Mouse (Mus musculus) MEL (cell line): ENCODE results near the gene Sez6l. TPM values are rescaled to one million over a fixed set of nuclear protein-coding genes. Genes with fewer than 3 reads are reported as not detected.

Source experiments
- DNase-seq: peaks from one replicate; pipeline ENCODE4 v3.0.0; 2011; ENCODE audit warnings: low read depth, low spot score
- H3K27ac ChIP-seq: 2 replicates; pipeline ENCODE4 v1.5.1; 2012; ENCODE audit warnings: low read depth, mild to moderate bottlenecking, control low read depth, low read length, moderate library complexity; ENCODE audit not compliant: control insufficient read depth
- H3K27me3 ChIP-seq, 2 experiments: fragments of 150-350 bp in 1 of 2; sonication (generic) in 1 of 2; 2 replicates each; pipeline ENCODE4 v1.6.1; 2012; ENCODE audit warnings: low read length in 2 of 2, mild to moderate bottlenecking in 2 of 2, improper control_type of control experiment in 1 of 2, moderate library complexity in 1 of 2; ENCODE audit not compliant: insufficient read depth in 2 of 2, control insufficient read depth in 1 of 2
- H3K36me3 ChIP-seq, 2 experiments: 2 replicates each; pipeline ENCODE4 v1.6.1; 2012 to 2014; ENCODE audit warnings: low read length in 2 of 2, improper control_type of control experiment in 1 of 2, inconsistent platforms in 1 of 2, mild to moderate bottlenecking in 1 of 2; ENCODE audit not compliant: insufficient read depth in 2 of 2, control insufficient read depth in 1 of 2
- H3K4me1 ChIP-seq, 2 experiments: fragments of 150-350 bp in 1 of 2; sonication (generic) in 1 of 2; 2 replicates each; pipeline ENCODE4 v1.6.1; 2012; ENCODE audit warnings: low read length in 2 of 2, improper control_type of control experiment in 1 of 2, mild to moderate bottlenecking in 1 of 2; ENCODE audit not compliant: insufficient read depth in 2 of 2, control insufficient read depth in 1 of 2
- H3K4me3 ChIP-seq, 2 experiments: fragments of 150-350 bp in 1 of 2; sonication (generic) in 1 of 2; 2 replicates each; pipeline ENCODE4 v1.5.1; 2012; ENCODE audit warnings: low read depth in 2 of 2, low read length in 2 of 2, mild to moderate bottlenecking in 2 of 2, moderate library complexity in 2 of 2, control low read depth in 1 of 2, improper control_type of control experiment in 1 of 2; ENCODE audit not compliant: control insufficient read depth in 1 of 2, insufficient read depth in 1 of 2
- H3K79me2 ChIP-seq: 2 replicates; pipeline ENCODE4 v1.6.1; 2012; ENCODE audit warnings: mild to moderate bottlenecking, low read length, moderate library complexity; ENCODE audit not compliant: control insufficient read depth, poor library complexity, insufficient read depth
- H3K9ac ChIP-seq: 2 replicates; pipeline ENCODE4 v1.6.1; 2012; ENCODE audit warnings: low read depth, mild to moderate bottlenecking, control low read depth, low read length, moderate library complexity; ENCODE audit not compliant: control insufficient read depth, poor library complexity, severe bottlenecking
- H3K9me3 ChIP-seq: fragments of 150-350 bp; sonication (generic); replicated peaks from 2 replicates; pipeline ENCODE4 v1.6.1; 2012; ENCODE audit warnings: mild to moderate bottlenecking, low read length, improper control_type of control experiment, moderate library complexity; ENCODE audit not compliant: insufficient read depth
- CHD1 ChIP-seq: IDR thresholded peaks from 2 replicates; pipeline ENCODE4 v1.6.1; 2012; ENCODE audit warnings: low read depth, mild to moderate bottlenecking, inconsistent platforms, low read length, improper control_type of control experiment
- CHD2 ChIP-seq: IDR thresholded peaks from 2 replicates; pipeline ENCODE4 v1.6.1; 2011; ENCODE audit warnings: low read length, improper control_type of control experiment
- CTCF ChIP-seq, 3 experiments: IDR thresholded peaks in 2 of 3; conservative IDR thresholded peaks in 1 of 3; 2 replicates each; pipeline ENCODE4 v1.5.1; 2011 to 2012; ENCODE audit warnings: low read length in 3 of 3, low read depth in 2 of 3, mild to moderate bottlenecking in 2 of 3, improper control_type of control experiment in 1 of 3, inconsistent platforms in 1 of 3, mixed read lengths in 1 of 3, moderate library complexity in 1 of 3; ENCODE audit not compliant: control insufficient read depth in 1 of 3, insufficient read depth in 1 of 3, poor library complexity in 1 of 3, severe bottlenecking in 1 of 3
- E2F4 ChIP-seq: IDR thresholded peaks from 2 replicates; pipeline ENCODE4 v1.6.1; 2011; ENCODE audit warnings: low read depth, low read length, improper control_type of control experiment, borderline replicate concordance
- ELF1 ChIP-seq: IDR thresholded peaks from 2 replicates; pipeline ENCODE4 v1.6.1; 2014; ENCODE audit warnings: low read depth, mild to moderate bottlenecking, inconsistent platforms, low read length, improper control_type of control experiment, moderate library complexity
- EP300 ChIP-seq, 2 experiments: IDR thresholded peaks; 2 replicates each; pipeline ENCODE4 v1.6.1; 2011; ENCODE audit warnings: improper control_type of control experiment in 2 of 2, low read length in 2 of 2, low read depth in 1 of 2, mild to moderate bottlenecking in 1 of 2
- ETS1 ChIP-seq: IDR thresholded peaks from 2 replicates; pipeline ENCODE4 v1.6.1; 2012; ENCODE audit warnings: low read depth, mild to moderate bottlenecking, inconsistent platforms, low read length, improper control_type of control experiment, moderate library complexity
- KAT2A ChIP-seq: conservative IDR thresholded peaks from 2 replicates; pipeline ENCODE4 v1.6.1; 2012; ENCODE audit warnings: low read depth, low read length, improper control_type of control experiment, inconsistent platforms
- MAFK ChIP-seq: IDR thresholded peaks from 2 replicates; pipeline ENCODE4 v1.6.1; 2011; ENCODE audit warnings: low read depth, mild to moderate bottlenecking, low read length, improper control_type of control experiment, borderline replicate concordance
- MAX ChIP-seq: IDR thresholded peaks from 2 replicates; pipeline ENCODE4 v1.6.1; 2011; ENCODE audit warnings: low read length, improper control_type of control experiment
- MYB ChIP-seq: IDR thresholded peaks from 2 replicates; pipeline ENCODE4 v1.6.1; 2011; ENCODE audit warnings: mild to moderate bottlenecking, low read depth, low read length, improper control_type of control experiment
- NELFE ChIP-seq: IDR thresholded peaks from 2 replicates; pipeline ENCODE4 v1.6.1; 2011; ENCODE audit warnings: low read depth, low read length, improper control_type of control experiment
- POLR2A ChIP-seq, 2 experiments: IDR thresholded peaks; 2 replicates each; pipeline ENCODE4 v1.6.1; 2011 to 2012; ENCODE audit warnings: low read length in 2 of 2, mild to moderate bottlenecking in 2 of 2, control low read depth in 1 of 2, improper control_type of control experiment in 1 of 2, low read depth in 1 of 2, moderate library complexity in 1 of 2; ENCODE audit not compliant: control insufficient read depth in 1 of 2, insufficient read depth in 1 of 2, poor library complexity in 1 of 2
- POLR2AphosphoS2 ChIP-seq: IDR thresholded peaks from 2 replicates; pipeline ENCODE4 v1.6.1; 2011; ENCODE audit warnings: low read length, improper control_type of control experiment
- RAD21 ChIP-seq: IDR thresholded peaks from 2 replicates; pipeline ENCODE4 v1.6.1; 2011; ENCODE audit warnings: mild to moderate bottlenecking, low read depth, low read length, improper control_type of control experiment
- RCOR1 ChIP-seq: IDR thresholded peaks from 2 replicates; pipeline ENCODE4 v1.6.1; 2012; ENCODE audit warnings: low read depth, mild to moderate bottlenecking, inconsistent platforms, low read length, improper control_type of control experiment
- SIN3A ChIP-seq: IDR thresholded peaks from 2 replicates; pipeline ENCODE4 v1.6.1; 2012; ENCODE audit warnings: low read length, improper control_type of control experiment, inconsistent platforms
- TBP ChIP-seq: IDR thresholded peaks from 2 replicates; pipeline ENCODE4 v1.8.0; 2011; ENCODE audit warnings: low read depth, low read length, improper control_type of control experiment
- TCF12 ChIP-seq: IDR thresholded peaks from 2 replicates; pipeline ENCODE4 v1.6.1; 2014; ENCODE audit warnings: low read depth, mild to moderate bottlenecking, inconsistent platforms, low read length, improper control_type of control experiment, moderate library complexity
- UBTF ChIP-seq: IDR thresholded peaks from 2 replicates; pipeline ENCODE4 v1.6.1; 2012; ENCODE audit warnings: low read depth, mild to moderate bottlenecking, inconsistent platforms, low read length, improper control_type of control experiment, moderate library complexity, borderline replicate concordance; ENCODE audit not compliant: insufficient read depth
- USF2 ChIP-seq, 2 experiments: IDR thresholded peaks; 2 replicates each; pipeline ENCODE4 v1.6.1; 2011 to 2012; ENCODE audit warnings: improper control_type of control experiment in 2 of 2, low read length in 2 of 2, borderline replicate concordance in 1 of 2, inconsistent platforms in 1 of 2, low read depth in 1 of 2, mild to moderate bottlenecking in 1 of 2; ENCODE audit not compliant: insufficient read depth in 1 of 2
- polyA plus RNA-seq, 2 experiments: library from polyadenylated mRNA; stranded (reverse) in 1 of 2; unstranded in 1 of 2; fragments of >175 nt in 1 of 2; fragments of >200 nt in 1 of 2; gene quantifications; 2 replicates each; pipeline versions ENCODE4 v1.2.1 to v1.2.4; 2012; ENCODE audit warnings: low replicate concordance in 2 of 2, low read depth in 1 of 2; ENCODE audit not compliant: insufficient read length in 2 of 2, insufficient read depth in 1 of 2, missing spikeins in 1 of 2
- total RNA-seq: library from RNA; depleted of rRNA; stranded (reverse); fragments of 300-350 nt; gene quantifications from 2 replicates; pipeline ENCODE4 v1.2.3, GENCODE M21; 2012

Gene Sez6l
- total and polyA plus RNA-seq, 3 experiments, result not detected

GRCm38 (mm10) chr5:112615946-112616617 lies 39.1 kb upstream of the Sez6l start:
- Histone ChIP-seq H3K27me3 (no peaks in the 10 kb centered on the region), H3K9ac (no peak overlapping the region), H3K79me2 (no peaks in the 10 kb centered on the region), H3K27ac (no peak overlapping the region), H3K4me3 (no peak overlapping the region), H3K4me1 (no peaks in the 10 kb centered on the region), H3K9me3 (no peaks in the 10 kb centered on the region), H3K36me3 (no peaks in the 10 kb centered on the region)
- TF ChIP-seq NELFE, result no peak
- TF ChIP-seq USF2 (IDR thresholded peaks at IDR 0.05; ENCODE audit: borderline replicate concordance in 1 of 2, insufficient read depth in 1 of 2, low read depth in 1 of 2, low read length in 2 of 2), result no peak
- TF ChIP-seq RAD21, result no peak
- TF ChIP-seq E2F4, result no peak
- no peak for TF ChIP-seq UBTF
- no peak for TF ChIP-seq POLR2AphosphoS2
- TF ChIP-seq CTCF (IDR thresholded peaks at IDR 0.05 in 2 of 3, conservative IDR thresholded peaks at IDR 0.05 in 1 of 3; ENCODE audit: control insufficient read depth in 1 of 3, insufficient read depth in 1 of 3, low read depth in 2 of 3, low read length in 3 of 3, poor library complexity in 1 of 3, severe bottlenecking in 1 of 3), result no peak
- no peak for TF ChIP-seq TBP
- no peak for TF ChIP-seq ETS1
- no peak for TF ChIP-seq RCOR1
- TF ChIP-seq MYB, result no peak
- no peak for TF ChIP-seq SIN3A
- no peak for TF ChIP-seq MAX
- no peak for TF ChIP-seq POLR2A (IDR thresholded peaks at IDR 0.05; ENCODE audit: control insufficient read depth in 1 of 2, insufficient read depth in 1 of 2, low read depth in 1 of 2, low read length in 2 of 2, poor library complexity in 1 of 2)
- DNase-seq, result no peak

DNA sequence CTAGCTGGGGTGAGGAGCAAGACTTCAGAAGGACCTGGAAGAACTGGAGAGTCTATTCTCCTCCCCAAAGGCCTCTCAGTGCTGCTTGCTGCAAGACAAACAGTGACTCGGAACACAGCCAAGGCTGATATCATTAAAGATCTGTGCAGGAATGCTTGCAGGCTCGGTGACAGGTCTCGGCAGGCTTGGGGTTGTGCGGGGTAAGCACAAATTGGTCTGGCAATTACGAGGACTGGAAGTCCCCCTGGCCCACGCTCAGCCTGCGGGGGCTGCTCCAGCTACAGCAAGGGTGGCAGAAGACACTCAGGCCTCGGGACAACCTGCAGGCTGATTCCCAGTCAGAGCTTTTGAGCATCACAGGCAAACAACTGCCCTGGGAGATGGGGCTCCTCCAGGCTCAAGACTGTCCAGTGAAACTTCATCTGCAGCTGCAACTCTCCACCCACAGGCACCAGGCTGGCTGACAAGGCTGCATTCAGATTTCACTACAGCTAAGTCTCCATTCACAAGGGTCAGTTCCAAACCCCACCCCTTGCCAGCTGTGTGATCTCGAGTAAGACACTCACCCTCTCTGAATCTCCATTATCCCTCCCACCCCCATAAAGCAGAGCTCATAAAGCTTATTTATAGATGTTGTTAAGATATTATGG lies 31.0 kb upstream of the Sez6l start:
- Histone ChIP-seq H3K4me3 (no peak overlapping the region), H3K4me1 (no peaks in the 10 kb centered on the region), H3K36me3 (no peaks in the 10 kb centered on the region), H3K27me3 (no peaks in the 10 kb centered on the region), H3K9ac (no peak overlapping the region), H3K27ac (no peak overlapping the region), H3K9me3 (no peaks in the 10 kb centered on the region), H3K79me2 (no peaks in the 10 kb centered on the region)
- DNase-seq, result no peak
- TF ChIP-seq KAT2A, result no peak
- no peak for TF ChIP-seq UBTF
- TF ChIP-seq SIN3A, result no peak
- no peak for TF ChIP-seq TBP
- TF ChIP-seq EP300 (IDR thresholded peaks at IDR 0.05; ENCODE audit: low read depth in 1 of 2, low read length in 2 of 2), result no peak
- TF ChIP-seq TCF12, result no peak
- no peak for TF ChIP-seq CHD2
- TF ChIP-seq ELF1, result no peak
- TF ChIP-seq MYB, result no peak
- TF ChIP-seq CHD1, result no peak
- TF ChIP-seq MAFK, result no peak
- no peak for TF ChIP-seq MAX
